ENCODE assay signal across 13 mouse cellular contexts in genomic region chr11:55155070-55155421, GRCm38 (mm10). TPM values are rescaled to one million over a fixed set of nuclear protein-coding genes. Genes with fewer than 3 reads are reported as not detected.
DNase-seq lines count a peak whose midpoint lies in the region; ATAC-seq lines count a peak whose summit lies in the region.
"Had no signal": no experiment of that assay in that cellular context is flagged by ENCODE, and none has a peak within 500 bp of the region (broad histone marks: within the 10 kb centered on the region; RNA-seq: fewer than 3 reads in every experiment).

No protein-coding gene starts in this region.

- no peaks in the 10 kb centered on the region for H3K36me3 ChIP-seq in heart, embryonic 11.5 days (ENCODE audit: control insufficient read depth, insufficient read depth, low read length)
- H3K36me3 ChIP-seq: hindbrain, embryonic 15.5 days; lung, embryonic 15.5 days had no signal

- no peaks in the 10 kb centered on the region for H3K4me1 ChIP-seq in heart, embryonic 11.5 days (ENCODE audit: control insufficient read depth, insufficient read depth, low read length)
- H3K4me1 ChIP-seq: hindbrain, embryonic 15.5 days; lung, embryonic 15.5 days had no signal

- no peak overlapping the region for H3K9ac ChIP-seq in heart, embryonic 11.5 days (ENCODE audit: low read depth, low read length)
- H3K9ac ChIP-seq: hindbrain, embryonic 15.5 days; lung, embryonic 15.5 days had no signal

- no peaks in the 10 kb centered on the region for H3K27me3 ChIP-seq in heart, embryonic 11.5 days (ENCODE audit: control insufficient read depth, insufficient read depth, low read length)
- H3K27me3 ChIP-seq: hindbrain, embryonic 15.5 days; lung, embryonic 15.5 days had no signal

- no peak overlapping the region for H3K4me3 ChIP-seq in heart, embryonic 11.5 days (ENCODE audit: low read depth, low read length)
- H3K4me3 ChIP-seq: hindbrain, embryonic 15.5 days; lung, embryonic 15.5 days had no signal

- WGBS in heart, embryonic 11.5 days (ENCODE audit: insufficient replicate concordance): 65% methylated on average over 6 of the region's 6 CpGs

- peak; percentile 31 to 43 for DNase-seq in heart, adult 9 months (ENCODE audit: low spot score in 2 of 2)
- DNase-seq in B cell, adult 2 months: peak; percentile 70 to 79
- no peak for DNase-seq in cerebellum, adult 11-12 months
- no peak for DNase-seq in layer of hippocampus, adult 11-12 months (ENCODE audit: low spot score)
- no peak for DNase-seq in retina, embryonic 14.5 days (ENCODE audit: low spot score)
- DNase-seq: cerebellum, adult 18-20 months had no signal

- no peak for ATAC-seq in heart, embryonic 11.5 days (replicated peaks; ENCODE audit: insufficient number of reproducible peaks, low FRiP score, low TSS enrichment)
- peak; percentile 94 for ATAC-seq in hematopoietic stem cell, adult 5-6 weeks (replicated peaks in 1 of 2; ENCODE audit: insufficient read depth in 1 of 2, low FRiP score in 2 of 2, low TSS enrichment in 1 of 2, low read depth in 1 of 2, poor library complexity in 2 of 2, severe bottlenecking in 2 of 2)
- peak; percentile 88 for ATAC-seq in monocyte, adult 5-6 weeks (replicated peaks; ENCODE audit: insufficient number of reproducible peaks, low FRiP score, low TSS enrichment, poor library complexity, severe bottlenecking)
- ATAC-seq: activated CD4-positive, CD25-positive, alpha-beta regulatory T cell, adult 4 months had no signal

- no peak overlapping the region for H3K27ac ChIP-seq in heart, embryonic 11.5 days (ENCODE audit: low read depth, low read length)
- H3K27ac ChIP-seq: hindbrain, embryonic 15.5 days; lung, embryonic 15.5 days had no signal

- H3K9me3 ChIP-seq in heart, embryonic 11.5 days (replicated peaks; ENCODE audit: control insufficient read depth, low read length): no peaks in the 10 kb centered on the region
- H3K9me3 ChIP-seq: hindbrain, embryonic 15.5 days; lung, embryonic 15.5 days had no signal

- H3K4me2 ChIP-seq in heart, embryonic 11.5 days: no peak overlapping the region
- H3K4me2 ChIP-seq: hindbrain, embryonic 15.5 days; lung, embryonic 15.5 days had no signal

RNA-seq across cellular contexts. Expression of gene Slc36a3, which starts 3.5 kb away (rescaled TPM):
- polyA plus RNA-seq in heart, embryonic 11.5 days (2014; fragmentation: Nextera tagmentation; extraction: Ambion mirVana): not detected in 2 replicates
- not detected in 2 replicates for total RNA-seq in hematopoietic stem cell, adult 5-6 weeks (2017)
- not detected in 3 replicates for total RNA-seq in monocyte, adult 5-6 weeks (2017)
- polyA plus RNA-seq: hindbrain, embryonic 15.5 days; lung, embryonic 15.5 days; neural tube, embryonic 11.5 days had no signal

RNA-seq across cellular contexts. Expression of gene Slc36a2, which starts 29.8 kb away (rescaled TPM):
- 3.5 TPM in 2 replicates for polyA plus RNA-seq in heart, embryonic 11.5 days (2014; fragmentation: Nextera tagmentation; extraction: Ambion mirVana)
- not detected in 2 replicates for total RNA-seq in hematopoietic stem cell, adult 5-6 weeks (2017)
- not detected in 3 replicates for total RNA-seq in monocyte, adult 5-6 weeks (2017)

RNA-seq across cellular contexts. Expression of gene Slc36a1, which starts 49.1 kb away (rescaled TPM):
- polyA plus RNA-seq in heart, embryonic 11.5 days (2014; fragmentation: Nextera tagmentation; extraction: Ambion mirVana): 0.59 and 2.0 TPM in 2 replicates
- total RNA-seq in hematopoietic stem cell, adult 5-6 weeks (2017): 2.7 and 6.4 TPM in 2 replicates
- total RNA-seq in monocyte, adult 5-6 weeks (2017): 5.2 to 11.1 TPM (median 8.1 TPM) in 3 replicates

RNA-seq across cellular contexts. Expression of gene Gm2a, which starts 57.1 kb away (rescaled TPM):
- polyA plus RNA-seq in heart, embryonic 11.5 days (2014; fragmentation: Nextera tagmentation; extraction: Ambion mirVana): 50.0 and 51.9 TPM in 2 replicates
- total RNA-seq in hematopoietic stem cell, adult 5-6 weeks (2017): 70.1 and 79.8 TPM in 2 replicates
- 182 to 271 TPM (median 223 TPM) in 3 replicates for total RNA-seq in monocyte, adult 5-6 weeks (2017)

Comparison
In these comparisons a context has a peak if more than half of its experiments do, and no peak if none do; other contexts are left out.
1. DNase-seq: peak in heart, adult 9 months (2 of 2) and B cell, adult 2 months (2 of 2); none in cerebellum, adult 11-12 months (single experiment), layer of hippocampus, adult 11-12 months (single experiment) and retina, embryonic 14.5 days (single experiment).